In the genomic region with DNA sequence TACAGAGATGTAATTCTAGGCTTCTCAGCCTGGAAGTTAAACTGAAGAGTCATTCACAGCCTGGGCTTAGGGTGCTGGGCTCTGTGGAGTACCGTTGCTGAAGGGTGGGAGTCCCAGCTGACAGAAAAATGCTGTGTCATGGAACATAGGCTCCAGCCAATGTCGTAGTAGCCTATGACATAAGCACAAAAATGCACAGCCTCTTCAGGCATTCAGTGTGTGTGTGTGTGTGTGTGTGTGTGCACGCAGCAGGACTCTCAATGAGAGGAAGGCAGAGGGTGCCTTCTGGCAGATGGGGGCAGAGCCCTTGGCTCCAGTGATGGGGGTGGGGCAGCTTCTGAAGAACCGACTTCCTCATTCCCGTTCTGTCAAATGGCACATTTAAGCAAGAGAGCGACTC, we compare ENCODE assay signal across 10 mouse cellular contexts.
DNase-seq lines count a peak whose midpoint lies in the region; ATAC-seq and TF ChIP-seq lines count a peak whose summit lies in the region.
"Had no signal": no experiment of that assay in that cellular context is flagged by ENCODE, and none has a peak within 500 bp of the region (broad histone marks: within the 10 kb centered on the region; RNA-seq: fewer than 3 reads in every experiment).

No protein-coding gene starts in this region.

- TF ChIP-seq CTCF in cerebellum, adult 2 months (IDR thresholded peaks at IDR 0.05; ENCODE audit: borderline replicate concordance, insufficient read depth, low read depth, low read length) = no peak

- H3K9ac ChIP-seq in heart, embryonic 11.5 days (ENCODE audit: low read depth, low read length) = 0 out of 2 replicates have a peak overlapping the region, but pooled peaks have one; percentile 28
- H3K9ac ChIP-seq: embryonic facial prominence, embryonic 12.5 days; liver, embryonic 15.5 days had no signal

- DNase-seq in heart, adult 9 months (ENCODE audit: low spot score in 2 of 2) = no peak
- DNase-seq in Muller cell, postnatal 12 days (ENCODE audit: inconsistent ontology term) = peak; percentile 46
- peak; percentile 1 to 3 for DNase-seq in heart, postnatal 10 days
- DNase-seq in adrenal gland, postnatal 4 days (ENCODE audit: low spot score in 2 of 2) = no peak
- no peak for DNase-seq in cerebellum, adult 2 months
- no peak for DNase-seq in urinary bladder, adult 2 months (ENCODE audit: low spot score)

- H3K4me2 ChIP-seq in heart, embryonic 11.5 days = peak overlapping the region; percentile 50
- H3K4me2 ChIP-seq: liver, embryonic 15.5 days had no signal

- H3K27ac ChIP-seq in heart, embryonic 11.5 days (ENCODE audit: low read depth, low read length) = no peak overlapping the region
- H3K27ac ChIP-seq in cerebellum, adult 2 months (ENCODE audit: insufficient read depth, low read length) = no peak overlapping the region
- H3K27ac ChIP-seq: embryonic facial prominence, embryonic 12.5 days; liver, embryonic 15.5 days had no signal

- peaks cover 7% of the 10 kb centered on the region; the same call in 1 of the 2 replicates for H3K4me1 ChIP-seq in heart, embryonic 11.5 days (ENCODE audit: control insufficient read depth, insufficient read depth, low read length)
- H3K4me1 ChIP-seq in cerebellum, adult 2 months (ENCODE audit: control insufficient read depth, insufficient read depth, low read length) = no peaks in the 10 kb centered on the region
- H3K4me1 ChIP-seq: liver, embryonic 15.5 days had no signal

- ATAC-seq in heart, embryonic 11.5 days (replicated peaks; ENCODE audit: insufficient number of reproducible peaks, low FRiP score, low TSS enrichment) = peak; percentile 42; the same call in 1 of the 2 replicates
- ATAC-seq in megakaryocyte progenitor cell, adult 5-6 weeks (replicated peaks; ENCODE audit: poor library complexity) = peak; percentile 74

- 6% methylated on average over 6 of the region's 6 CpGs for WGBS in heart, embryonic 11.5 days (ENCODE audit: insufficient replicate concordance)
- 28% methylated on average over 6 of the region's 6 CpGs for WGBS in cerebellum, adult 2 months

- H3K9me3 ChIP-seq in heart, embryonic 11.5 days (replicated peaks; ENCODE audit: control insufficient read depth, low read length) = no peaks in the 10 kb centered on the region
- H3K9me3 ChIP-seq: embryonic facial prominence, embryonic 12.5 days; liver, embryonic 15.5 days had no signal

- no peak for TF ChIP-seq POLR2A in cerebellum, adult 2 months (IDR thresholded peaks at IDR 0.05; ENCODE audit: borderline replicate concordance, insufficient read depth, low read length)

- H3K36me3 ChIP-seq in heart, embryonic 11.5 days (ENCODE audit: control insufficient read depth, insufficient read depth, low read length) = no peaks in the 10 kb centered on the region
- H3K36me3 ChIP-seq: embryonic facial prominence, embryonic 12.5 days; liver, embryonic 15.5 days had no signal

- H3K4me3 ChIP-seq in heart, embryonic 11.5 days (ENCODE audit: low read depth, low read length) = no peak overlapping the region
- no peak overlapping the region for H3K4me3 ChIP-seq in cerebellum, adult 2 months (replicated peaks; ENCODE audit: insufficient read depth, low read depth, low read length)
- H3K4me3 ChIP-seq: embryonic facial prominence, embryonic 12.5 days; liver, embryonic 15.5 days had no signal

- intact Hi-C loops in heart, postnatal 10 days (cut with DNase I) = no loop called here

- no peaks in the 10 kb centered on the region for H3K27me3 ChIP-seq in heart, embryonic 11.5 days (ENCODE audit: control insufficient read depth, insufficient read depth, low read length)
- no peaks in the 10 kb centered on the region for H3K27me3 ChIP-seq in cerebellum, adult 2 months (ENCODE audit: control insufficient read depth, insufficient read depth, low read length)
- H3K27me3 ChIP-seq: embryonic facial prominence, embryonic 12.5 days; liver, embryonic 15.5 days had no signal

Comparison
In these comparisons a context has a peak if more than half of its experiments do, and no peak if none do; other contexts are left out.
1. DNase-seq: peak in Muller cell, postnatal 12 days (single experiment) and heart, postnatal 10 days (2 of 2); none in heart, adult 9 months (0 of 2), adrenal gland, postnatal 4 days (0 of 2), cerebellum, adult 2 months (0 of 2) and urinary bladder, adult 2 months (single experiment).